Mouse (Mus musculus): ENCODE measurements around the gene Add2. TPM values are rescaled to one million over a fixed set of nuclear protein-coding genes. Genes with fewer than 3 reads are reported as not detected.

Gene Add2
- total RNA-seq, 2 experiments from 2014 or later, result 0.68 to 1.0 TPM

DNA sequence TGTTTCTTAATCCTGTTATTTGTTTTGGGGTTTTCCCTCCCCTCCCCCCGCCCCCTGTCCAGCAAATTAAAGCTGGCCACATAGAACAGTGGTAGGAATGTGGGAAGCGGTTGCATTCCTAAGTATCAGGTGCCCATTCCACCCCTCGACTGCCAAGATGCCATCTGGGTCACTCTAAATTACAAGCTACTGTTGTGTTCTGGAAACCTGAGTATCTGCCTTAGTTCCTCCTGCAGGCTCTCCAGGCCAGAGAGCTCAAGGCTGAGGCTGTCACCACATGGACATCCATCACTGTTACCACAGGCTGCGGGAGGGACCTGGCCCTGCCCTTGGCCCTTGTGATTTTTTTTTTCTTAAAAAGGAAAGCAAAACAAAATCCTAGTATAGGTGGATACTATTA is 140.7 kb downstream of the Add2 start:
- intact Hi-C loops (cut with DNase I), result no loop called here
- DNase-seq, result no peak

Other genes with a start within 250 kb of the Add2 start
- not detected for gene Nat8f6, start 207.7 kb upstream of the Add2 start, total RNA-seq (2021)
- not detected for gene Nat8f5, start 207.7 kb upstream of the Add2 start, total RNA-seq (2021)
- not detected for gene Nat8, start 196.6 kb upstream of the Add2 start, total RNA-seq (2021)
- gene Nat8f2, start 159.5 kb upstream of the Add2 start, total RNA-seq (2021), result not detected
- gene Nat8f4, start 123.8 kb upstream of the Add2 start, total RNA-seq (2021), result under 1 TPM; 0.76 to 0.79 TPM
- 10 to 100 TPM; 10.2 TPM for gene Tprkb, start 116.8 kb upstream of the Add2 start, total RNA-seq (2021)
- gene Nat8f1, start 113.0 kb upstream of the Add2 start, total RNA-seq (2021), result 1 to 10 TPM; 1.9 to 2.5 TPM
- 10 to 100 TPM; 63.3 to 64.3 TPM for gene Dusp11, start 67.0 kb upstream of the Add2 start, total RNA-seq (2021)
- gene Figla, start 12.5 kb upstream of the Add2 start, total RNA-seq (2021), result not detected
- 1 to 10 TPM; 1.3 to 1.4 TPM for gene Tgfa, start 166.5 kb downstream of the Add2 start, total RNA-seq (2021)

All from heart, postnatal 14 days (tissue).